Mouse (Mus musculus) hindbrain, embryonic 12.5 days (tissue): ENCODE results near the gene Slc15a5. TPM values are rescaled to one million over a fixed set of nuclear protein-coding genes. Genes with fewer than 3 reads are reported as not detected.

Experiments
- ATAC-seq: fragments of 200-750 bp; cut with Nextera tagmentation; 2 replicates; pipeline ENCODE4 v1.8.0; 2017; ENCODE audit warnings: moderate TSS enrichment; ENCODE audit not compliant: low FRiP score
- H3K27ac ChIP-seq: fragments of 300-500 bp; sonication (generic); 2 replicates; pipeline ENCODE4 v1.5.1; 2016; ENCODE audit warnings: mild to moderate bottlenecking
- H3K27me3 ChIP-seq: fragments of 300-500 bp; sonication (generic); 2 replicates; pipeline ENCODE4 v1.6.1; 2016; ENCODE audit warnings: mild to moderate bottlenecking
- H3K36me3 ChIP-seq: fragments of 300-500 bp; sonication (generic); 2 replicates; pipeline ENCODE4 v1.6.1; 2016; ENCODE audit warnings: mild to moderate bottlenecking
- H3K4me1 ChIP-seq: fragments of 300-500 bp; sonication (generic); 2 replicates; pipeline ENCODE4 v1.6.1; 2016
- H3K4me2 ChIP-seq: fragments of 300-500 bp; sonication (generic); replicated peaks from 2 replicates; pipeline ENCODE4 v1.6.1; 2016; ENCODE audit warnings: mild to moderate bottlenecking
- H3K4me3 ChIP-seq: fragments of 300-500 bp; sonication (generic); 2 replicates; pipeline ENCODE4 v1.5.1; 2016; ENCODE audit warnings: mild to moderate bottlenecking
- H3K9ac ChIP-seq: fragments of 300-500 bp; sonication (generic); 2 replicates; pipeline ENCODE4 v1.6.1; 2016; ENCODE audit warnings: mild to moderate bottlenecking, moderate library complexity
- H3K9me3 ChIP-seq: fragments of 300-500 bp; sonication (generic); replicated peaks from 2 replicates; pipeline ENCODE4 v1.6.1; 2016; ENCODE audit warnings: mild to moderate bottlenecking
- WGBS: fragments of 180-500 bp; shearing (Covaris S2); methylation state at CpG from one replicate; pipeline ENCODE4 v1.1.7; 2016; 5-methylcytosine and 5-hydroxymethylcytosine counted together
- polyA plus RNA-seq: library from polyadenylated mRNA; unstranded; fragments of >200 nt; fragmentation: Nextera tagmentation; extraction: Ambion mirVana; gene quantifications from 2 replicates; pipeline ENCODE4 v1.2.1, GENCODE M21; 2016

Gene Slc15a5
- polyA plus RNA-seq, 1 experiment from 2014 or later, result not detected

DNA sequence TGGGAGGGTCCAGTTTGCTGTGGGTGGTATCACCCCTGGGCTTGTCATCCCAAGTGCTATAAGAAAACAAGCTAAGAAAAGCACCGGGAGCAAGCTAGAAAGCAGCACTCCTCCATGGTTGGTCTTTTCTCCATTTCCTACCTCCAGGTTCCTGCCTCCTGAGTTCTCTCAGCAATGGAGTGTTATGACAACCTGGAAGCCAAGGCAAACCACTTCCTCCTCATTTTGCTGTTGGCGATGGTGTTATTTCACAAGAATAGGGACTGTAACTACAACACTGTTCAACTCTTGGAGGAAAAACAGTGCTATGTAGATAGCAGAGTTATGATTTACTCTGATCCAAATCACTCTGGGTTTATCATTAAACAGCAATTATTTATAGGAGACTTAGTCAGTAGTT, 34.4 kb downstream of the Slc15a5 start:
- WGBS, result 94% methylated on average over 2 of the region's 2 CpGs
- ATAC-seq, result no peak

DNA sequence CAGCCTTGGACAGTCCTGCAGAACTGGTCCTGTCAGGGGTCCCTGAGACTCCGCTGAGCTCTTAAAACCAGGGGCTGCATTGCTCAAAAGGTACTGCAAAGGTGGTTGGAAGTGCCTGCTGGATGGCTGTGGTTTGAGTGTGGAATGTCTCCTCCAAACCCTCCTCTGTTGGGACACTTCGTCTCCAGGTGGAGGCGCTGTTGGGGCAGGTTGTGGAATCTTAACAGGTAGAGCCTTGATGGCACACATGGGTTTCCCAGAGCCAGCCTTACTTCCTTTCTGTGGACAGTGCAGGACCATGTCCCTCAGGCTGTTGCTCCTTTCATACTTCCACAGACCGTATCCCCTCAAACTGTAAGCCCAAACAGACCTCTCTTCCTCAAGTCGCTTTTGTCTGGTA, 36.8 kb downstream of the Slc15a5 start:
- Histone ChIP-seq H3K36me3 (no peaks in the 10 kb centered on the region), H3K4me2 (no peak overlapping the region), H3K9ac (no peak overlapping the region), H3K27me3 (no peaks in the 10 kb centered on the region), H3K4me3 (no peak overlapping the region), H3K9me3 (peaks cover 5% of the 10 kb centered on the region; the same call in 1 of the 2 replicates), H3K27ac (no peak overlapping the region), H3K4me1 (no peaks in the 10 kb centered on the region)
- 93% methylated on average over 5 of the region's 5 CpGs for WGBS
- ATAC-seq, result no peak

More for the DNA sequence above, 34.4 kb downstream of the Slc15a5 start:
- H3K27ac ChIP-seq, result no peak overlapping the region
- no peaks in the 10 kb centered on the region for H3K4me1 ChIP-seq
- no peaks in the 10 kb centered on the region for H3K27me3 ChIP-seq
- H3K9me3 ChIP-seq, result peaks cover 5% of the 10 kb centered on the region; the same call in 1 of the 2 replicates
- H3K4me3 ChIP-seq, result no peak overlapping the region
- H3K36me3 ChIP-seq, result no peaks in the 10 kb centered on the region
- no peak overlapping the region for H3K4me2 ChIP-seq
- H3K9ac ChIP-seq, result no peak overlapping the region

DNA sequence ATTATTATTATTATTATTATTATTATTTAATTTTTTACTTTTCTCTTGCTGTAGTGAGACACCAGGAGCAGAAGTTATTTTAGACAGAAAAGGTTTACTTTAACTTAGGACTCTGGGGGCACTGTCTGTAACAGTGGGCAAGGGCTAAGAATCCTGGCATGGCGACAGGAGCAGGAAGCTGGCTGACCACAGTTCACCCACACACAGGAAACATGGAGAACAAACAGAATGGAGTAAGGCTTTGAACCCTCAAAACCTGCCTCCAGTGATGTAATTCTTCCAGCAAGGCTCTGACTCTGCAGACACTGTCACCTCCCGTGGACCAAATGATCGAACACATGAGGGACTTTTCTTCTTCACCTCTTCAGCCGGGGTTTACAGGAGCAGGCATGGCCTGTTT, 37.9 kb downstream of the Slc15a5 start:
- Histone ChIP-seq H3K9me3 (peaks cover 5% of the 10 kb centered on the region; the same call in 1 of the 2 replicates), H3K4me1 (no peaks in the 10 kb centered on the region), H3K9ac (no peak overlapping the region), H3K4me3 (no peak overlapping the region), H3K4me2 (no peak overlapping the region), H3K27me3 (no peaks in the 10 kb centered on the region), H3K36me3 (no peaks in the 10 kb centered on the region), H3K27ac (no peak overlapping the region)
- 87% methylated on average over 4 of the region's 4 CpGs for WGBS
- ATAC-seq, result no peak

DNA sequence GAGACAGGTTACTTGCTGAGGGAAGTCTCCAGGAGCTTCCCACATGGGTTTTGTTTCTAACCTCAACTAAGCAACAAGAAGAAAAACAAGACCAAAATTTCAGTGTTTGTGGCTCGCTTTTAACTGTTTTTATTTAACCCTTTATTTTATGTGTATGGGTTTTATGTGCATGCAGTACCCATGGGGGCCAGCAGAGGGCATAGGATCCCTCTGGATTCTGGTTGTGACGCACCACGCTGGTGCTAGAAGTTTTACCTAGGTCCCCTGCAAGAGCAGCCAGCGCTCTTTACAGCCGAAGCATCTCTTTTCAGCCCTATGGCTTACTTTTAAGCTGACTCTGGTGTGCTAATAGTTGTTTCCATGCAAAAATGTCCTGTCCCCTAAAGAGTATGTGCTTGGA, 42.1 kb downstream of the Slc15a5 start:
- ATAC-seq, result no peak
- H3K9ac ChIP-seq, result no peak overlapping the region
- no peaks in the 10 kb centered on the region for H3K9me3 ChIP-seq
- H3K27me3 ChIP-seq, result no peaks in the 10 kb centered on the region
- H3K4me1 ChIP-seq, result no peaks in the 10 kb centered on the region
- H3K4me2 ChIP-seq, result no peak overlapping the region
- no peaks in the 10 kb centered on the region for H3K36me3 ChIP-seq
- no peak overlapping the region for H3K4me3 ChIP-seq
- WGBS, result 88% methylated on average over 5 of the region's 5 CpGs
- no peak overlapping the region for H3K27ac ChIP-seq

DNA sequence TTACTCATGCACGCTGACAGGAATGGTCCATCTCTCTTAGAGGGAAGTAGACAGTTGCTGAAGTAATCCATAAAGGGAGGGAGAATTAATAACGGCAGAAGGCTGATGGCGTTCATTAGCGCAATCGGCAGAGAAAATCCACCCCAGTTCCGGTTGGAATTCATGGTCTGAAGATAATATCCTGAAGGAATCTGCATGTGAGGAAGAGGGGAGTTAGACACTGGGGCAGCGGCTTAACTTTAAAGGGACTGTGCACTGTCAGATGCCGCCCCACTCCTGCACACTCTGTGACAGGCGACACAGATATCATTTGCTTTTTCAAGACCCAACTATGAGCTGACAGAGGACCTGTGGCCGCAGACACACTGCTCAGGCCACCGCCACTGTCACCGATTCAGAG, 42.8 kb downstream of the Slc15a5 start:
- Histone ChIP-seq H3K9ac (no peak overlapping the region), H3K4me3 (no peak overlapping the region), H3K4me1 (no peaks in the 10 kb centered on the region), H3K4me2 (no peak overlapping the region), H3K9me3 (no peaks in the 10 kb centered on the region), H3K36me3 (no peaks in the 10 kb centered on the region), H3K27ac (no peak overlapping the region), H3K27me3 (no peaks in the 10 kb centered on the region)
- WGBS, result 93% methylated on average over 12 of the region's 12 CpGs
- no peak for ATAC-seq

GRCm38 (mm10) chr6:138016898-138017297, 62.8 kb downstream of the Slc15a5 start:
- Histone ChIP-seq H3K27ac (no peak overlapping the region), H3K36me3 (no peaks in the 10 kb centered on the region), H3K9me3 (0 out of 2 replicates have a peak, but pooled peaks cover 4% of the 10 kb centered on the region), H3K4me2 (no peak overlapping the region), H3K4me3 (no peak overlapping the region), H3K9ac (no peak overlapping the region), H3K27me3 (no peaks in the 10 kb centered on the region), H3K4me1 (no peaks in the 10 kb centered on the region)
- ATAC-seq, result no peak

- Histone ChIP-seq H3K27me3 (no peaks in the 10 kb centered on the region), H3K36me3 (no peaks in the 10 kb centered on the region), H3K9ac (no peak overlapping the region), H3K9me3 (0 out of 2 replicates have a peak, but pooled peaks cover 4% of the 10 kb centered on the region), H3K4me2 (no peak overlapping the region), H3K4me3 (no peak overlapping the region), H3K4me1 (no peaks in the 10 kb centered on the region), H3K27ac (no peak overlapping the region)
- WGBS, result 83% methylated on average over 16 of the region's 16 CpGs
- no peak for ATAC-seq
These were observed 64.6 kb downstream of the Slc15a5 start for GRCm38 (mm10) chr6:138014976-138015674.

- Histone ChIP-seq H3K27me3 (no peaks in the 10 kb centered on the region), H3K36me3 (no peaks in the 10 kb centered on the region), H3K9ac (no peak overlapping the region), H3K4me2 (no peak overlapping the region), H3K4me3 (no peak overlapping the region), H3K4me1 (no peaks in the 10 kb centered on the region), H3K9me3 (0 out of 2 replicates have a peak, but pooled peaks cover 2% of the 10 kb centered on the region), H3K27ac (no peak overlapping the region)
- no peak for ATAC-seq
- WGBS, result 74% methylated on average over 6 of the region's 6 CpGs
These were observed 67.8 kb downstream of the Slc15a5 start for GRCm38 (mm10) chr6:138011955-138012354.

DNA sequence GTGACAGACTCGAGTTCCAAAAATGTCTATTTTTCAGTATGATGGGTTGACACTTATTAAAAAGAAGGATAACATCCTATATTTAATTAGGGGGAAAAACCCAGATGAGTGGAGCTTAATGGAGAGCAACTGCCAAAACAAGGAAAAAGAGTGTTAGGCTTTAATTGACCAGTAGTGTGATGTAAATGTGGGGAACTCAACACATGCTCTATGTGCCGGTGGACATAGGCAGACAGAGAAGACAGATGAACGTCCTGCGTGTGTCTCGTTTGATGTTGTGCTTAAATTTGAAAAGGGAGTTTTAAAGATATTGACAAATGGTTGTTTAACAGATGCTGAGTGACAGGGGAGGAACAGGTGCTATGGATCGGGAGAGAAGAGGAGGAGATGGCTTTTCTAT, 72.0 kb downstream of the Slc15a5 start:
- H3K27me3 ChIP-seq, result no peaks in the 10 kb centered on the region
- 83% methylated on average over 6 of the region's 6 CpGs for WGBS
- no peak for ATAC-seq
- no peak overlapping the region for H3K9ac ChIP-seq
- H3K4me2 ChIP-seq, result no peak overlapping the region
- no peaks in the 10 kb centered on the region for H3K9me3 ChIP-seq
- no peak overlapping the region for H3K4me3 ChIP-seq
- no peaks in the 10 kb centered on the region for H3K36me3 ChIP-seq
- H3K27ac ChIP-seq, result no peak overlapping the region
- H3K4me1 ChIP-seq, result no peaks in the 10 kb centered on the region

DNA sequence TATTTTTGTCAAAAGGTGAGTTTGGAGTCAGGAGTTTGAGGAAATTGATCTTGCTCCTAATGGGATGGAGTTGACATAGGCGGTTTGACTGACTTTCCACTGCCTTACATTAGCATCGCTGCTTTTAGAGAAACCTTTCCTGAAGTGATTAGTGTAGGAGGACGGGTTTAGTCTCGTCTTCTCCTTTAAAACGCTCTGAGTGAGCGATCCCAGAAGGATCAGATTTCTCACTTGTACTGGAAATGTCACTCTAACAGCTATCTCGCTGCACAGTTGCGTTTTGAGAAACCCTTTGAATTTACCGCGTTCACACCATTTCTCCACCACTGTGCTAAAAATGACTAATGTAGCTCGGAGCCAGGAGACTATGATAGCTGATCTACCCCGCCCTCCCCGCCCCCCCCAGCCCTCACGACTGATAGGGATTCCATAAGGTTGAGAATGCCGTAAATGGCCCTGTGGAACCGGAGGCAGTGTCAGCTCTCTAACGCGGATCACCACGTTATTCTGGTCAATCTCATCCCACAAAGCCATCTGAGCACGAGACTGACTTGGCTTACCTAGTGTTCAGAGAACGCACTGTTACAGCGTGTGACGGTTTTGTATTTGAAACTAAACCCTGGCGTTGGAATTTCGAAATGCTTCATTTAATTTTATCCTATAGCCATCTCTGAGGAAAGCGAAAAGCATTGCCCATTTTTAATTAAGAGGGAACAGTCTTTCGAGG, 73.0 kb downstream of the Slc15a5 start:
- H3K4me3 ChIP-seq, result no peak overlapping the region
- H3K9me3 ChIP-seq, result no peaks in the 10 kb centered on the region
- no peak overlapping the region for H3K4me2 ChIP-seq
- no peak overlapping the region for H3K27ac ChIP-seq
- no peaks in the 10 kb centered on the region for H3K27me3 ChIP-seq
- no peak overlapping the region for H3K9ac ChIP-seq
- no peak for ATAC-seq
- 80% methylated on average over 27 of the region's 27 CpGs for WGBS
- H3K36me3 ChIP-seq, result no peaks in the 10 kb centered on the region
- no peaks in the 10 kb centered on the region for H3K4me1 ChIP-seq

GRCm38 (mm10) chr6:137989853-137990252, 89.9 kb downstream of the Slc15a5 start:
- Histone ChIP-seq H3K4me1 (no peaks in the 10 kb centered on the region), H3K9ac (no peak overlapping the region), H3K36me3 (no peaks in the 10 kb centered on the region), H3K4me2 (no peak overlapping the region), H3K27ac (no peak overlapping the region), H3K4me3 (no peak overlapping the region), H3K9me3 (no peaks in the 10 kb centered on the region), H3K27me3 (no peaks in the 10 kb centered on the region)
- ATAC-seq, result no peak

- Histone ChIP-seq H3K9me3 (no peaks in the 10 kb centered on the region), H3K27ac (no peak overlapping the region), H3K27me3 (no peaks in the 10 kb centered on the region), H3K9ac (no peak overlapping the region), H3K4me1 (0 out of 2 replicates have a peak, but pooled peaks cover 2% of the 10 kb centered on the region), H3K36me3 (no peaks in the 10 kb centered on the region), H3K4me2 (no peak overlapping the region), H3K4me3 (no peak overlapping the region)
- 88% methylated on average over 6 of the region's 6 CpGs for WGBS
- ATAC-seq, result no peak
These were observed 94.5 kb downstream of the Slc15a5 start for GRCm38 (mm10) chr6:137985169-137985568.
